Mouse (Mus musculus) heart, postnatal 25 days (tissue): ENCODE measurements at regions not wholly inside any gene's neighbourhood (a gene's known extent, or its start where the extent isn't known, plus 50 kb on each side); places are given as distances from the start of the nearest gene placed in this dataset.

Source experiments
- DNase-seq: peaks from one replicate; pipeline ENCODE4 v3.0.0; 2022; ENCODE audit warnings: low spot score
- intact Hi-C: fragments of 180-260 bp; cut with DNase I; formaldehyde crosslinking; loops from one replicate; pipeline ENCODE4 v1.15.1; 2025

- DNase-seq: no peak
- intact Hi-C loops: loop anchor here (5.0 to 10.0 kb wide), 4 partner anchors 93 to 441 kb away; partner anchors contain the start of gene Jun
These were observed 232.2 kb upstream of the Jun start for GRCm38 (mm10) chr4:95284192-95284591.

GRCm38 (mm10) chr4:95284696-95285095 lies 232.7 kb upstream of the Jun start:
- DNase-seq: no peak
- intact Hi-C loops: loop anchor here (5.0 to 10.0 kb wide), 5 partner anchors 93 to 588 kb away; partner anchors contain the start of gene Jun

GRCm38 (mm10) chr4:95290321-95290720 lies 238.3 kb upstream of the Jun start:
- intact Hi-C loops: loop anchor here (10.0 kb wide), 1 partner anchor 454 kb away; no protein-coding TSS in a partner anchor
- no peak for DNase-seq

GRCm38 (mm10) chr4:95294110-95294509 lies 242.1 kb upstream of the Jun start:
- intact Hi-C loops: loop anchor here (10.0 kb wide), 1 partner anchor 451 kb away; no protein-coding TSS in a partner anchor
- no peak for DNase-seq

GRCm38 (mm10) chr4:95301907-95302306 lies 249.9 kb upstream of the Jun start:
- no peak for DNase-seq
- intact Hi-C loops: no loop called here

GRCm38 (mm10) chr4:95303337-95303736 lies 251.3 kb upstream of the Jun start:
- DNase-seq: peak; percentile 24

GRCm38 (mm10) chr4:95304006-95304405 lies 252.0 kb upstream of the Jun start:
- DNase-seq: no peak
- intact Hi-C loops: no loop called here

More at GRCm38 (mm10) chr4:95303337-95303736, 251.3 kb upstream of the Jun start:
- intact Hi-C loops: no loop called here

- intact Hi-C loops: no loop called here
- DNase-seq: no peak
These were observed 250.2 kb upstream of the Fggy start for GRCm38 (mm10) chr4:95307134-95307533.

- no peak for DNase-seq
- intact Hi-C loops: no loop called here
These were observed 248.8 kb upstream of the Fggy start for GRCm38 (mm10) chr4:95308469-95308895.

- intact Hi-C loops: no loop called here
- DNase-seq: no peak
These were observed 246.9 kb upstream of the Fggy start for GRCm38 (mm10) chr4:95310410-95310809.

GRCm38 (mm10) chr4:95317821-95318290 lies 239.5 kb upstream of the Fggy start:
- peak; percentile 82 for DNase-seq
- intact Hi-C loops: no loop called here

- intact Hi-C loops: no loop called here
- DNase-seq: no peak
These were observed 238.7 kb upstream of the Fggy start for GRCm38 (mm10) chr4:95318561-95318960.

GRCm38 (mm10) chr4:95319036-95319435 lies 238.3 kb upstream of the Fggy start:
- peak; percentile 2 for DNase-seq
- intact Hi-C loops: no loop called here

GRCm38 (mm10) chr4:95325861-95326260 lies 231.4 kb upstream of the Fggy start:
- intact Hi-C loops: no loop called here
- no peak for DNase-seq

GRCm38 (mm10) chr4:95339822-95340221 lies 217.5 kb upstream of the Fggy start:
- intact Hi-C loops: no loop called here
- no peak for DNase-seq

GRCm38 (mm10) chr4:95340926-95341325 lies 216.4 kb upstream of the Fggy start:
- intact Hi-C loops: no loop called here
- DNase-seq: no peak

- peak; percentile 22 for DNase-seq
- intact Hi-C loops: no loop called here
These were observed 210.5 kb upstream of the Fggy start for GRCm38 (mm10) chr4:95346722-95347197.

GRCm38 (mm10) chr4:95347436-95347835 lies 209.9 kb upstream of the Fggy start:
- DNase-seq: no peak
- intact Hi-C loops: no loop called here

GRCm38 (mm10) chr4:95348405-95349123 lies 208.7 kb upstream of the Fggy start:
- DNase-seq: no peak
- intact Hi-C loops: no loop called here

GRCm38 (mm10) chr4:95353894-95354319 lies 203.4 kb upstream of the Fggy start:
- peak; percentile 25 for DNase-seq
- intact Hi-C loops: no loop called here

GRCm38 (mm10) chr4:95358674-95359073 lies 198.6 kb upstream of the Fggy start:
- intact Hi-C loops: no loop called here
- no peak for DNase-seq
